Mouse (Mus musculus): ENCODE results near the gene Hes2. TPM values are rescaled to one million over a fixed set of nuclear protein-coding genes. Genes with fewer than 3 reads are reported as not detected.

Hes2 gene
- polyA plus RNA-seq, 1 experiment from 2014 or later = 0.23 TPM

DNA sequence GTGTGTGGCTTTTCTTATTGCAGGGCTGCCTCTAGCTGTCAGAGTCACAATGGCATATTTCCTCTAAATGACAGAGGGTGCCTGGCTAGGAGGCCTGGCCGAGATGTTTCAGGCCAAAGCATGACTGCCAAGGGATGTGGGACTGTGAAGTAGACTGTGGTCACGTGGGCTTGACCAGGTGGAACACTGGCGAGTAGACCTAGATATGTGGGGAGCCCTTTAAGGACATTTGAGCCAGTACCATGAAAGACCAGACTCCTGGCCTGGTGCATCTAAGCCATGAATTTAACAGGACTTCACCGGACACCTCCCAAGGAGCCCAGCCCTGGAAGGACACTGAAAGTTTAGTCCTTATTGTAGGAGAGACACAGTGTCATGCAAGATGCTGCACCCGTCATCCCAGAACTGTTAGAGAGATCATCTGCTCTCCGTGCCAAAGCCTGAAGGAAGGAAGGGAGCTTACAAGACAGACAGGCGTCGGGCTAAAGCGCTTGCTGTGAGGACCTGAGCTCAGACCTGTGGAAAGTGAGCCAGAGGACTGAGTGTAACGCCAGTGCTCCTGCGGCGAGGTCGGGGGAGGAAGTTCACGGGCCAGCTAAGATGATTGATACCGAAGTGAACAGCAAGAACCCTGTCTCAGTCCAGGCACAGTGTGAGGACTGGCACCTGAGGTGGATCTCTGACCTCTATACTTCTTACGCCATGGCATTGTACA is 21.4 kb downstream of the Hes2 start:
- peak overlapping the region; percentile 88; the same call in 1 of the 2 replicates for H3K4me2 ChIP-seq
- H3K27me3 ChIP-seq = no peaks in the 10 kb centered on the region
- 85% methylated on average over 16 of the region's 16 CpGs for WGBS
- peaks cover 33% of the 10 kb centered on the region for H3K4me1 ChIP-seq (replicated peaks)
- H3K27ac ChIP-seq = no peak overlapping the region
- no peaks in the 10 kb centered on the region for H3K36me3 ChIP-seq
- H3K9me3 ChIP-seq (replicated peaks) = no peaks in the 10 kb centered on the region
- no peak overlapping the region for H3K9ac ChIP-seq
- ATAC-seq (replicated peaks; ENCODE audit: insufficient number of reproducible peaks, insufficient read depth, low FRiP score, low read depth) = no peak
- H3K4me3 ChIP-seq = no peak overlapping the region

DNA sequence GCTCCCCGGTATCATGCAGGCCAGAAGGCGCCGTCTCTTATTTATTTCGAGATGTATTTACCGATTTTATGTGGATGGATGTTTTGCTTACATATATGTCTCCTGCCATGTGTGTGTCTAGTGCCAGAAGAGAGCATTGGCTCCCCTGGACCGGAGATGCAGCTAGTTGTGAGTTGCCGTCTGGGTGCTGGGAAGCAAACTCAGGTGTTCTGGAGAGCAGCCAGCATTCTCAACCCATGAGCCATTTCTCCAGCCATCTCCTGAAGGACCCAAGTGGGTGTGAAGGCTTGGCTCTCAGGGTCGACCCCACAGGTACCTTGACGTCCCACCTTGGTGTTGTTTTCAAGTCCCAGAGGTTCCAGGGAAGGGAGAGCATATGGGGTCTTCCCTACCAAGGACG is 23.5 kb downstream of the Hes2 start:
- peaks cover 46% of the 10 kb centered on the region for H3K4me1 ChIP-seq (replicated peaks)
- H3K4me3 ChIP-seq = no peak overlapping the region
- no peak overlapping the region for H3K4me2 ChIP-seq
- H3K9ac ChIP-seq = no peak overlapping the region
- H3K9me3 ChIP-seq (replicated peaks) = no peaks in the 10 kb centered on the region
- WGBS = 77% methylated on average over 10 of the region's 10 CpGs
- no peak for ATAC-seq (replicated peaks; ENCODE audit: insufficient number of reproducible peaks, insufficient read depth, low FRiP score, low read depth)
- no peaks in the 10 kb centered on the region for H3K36me3 ChIP-seq
- H3K27ac ChIP-seq = no peak overlapping the region
- no peaks in the 10 kb centered on the region for H3K27me3 ChIP-seq

DNA sequence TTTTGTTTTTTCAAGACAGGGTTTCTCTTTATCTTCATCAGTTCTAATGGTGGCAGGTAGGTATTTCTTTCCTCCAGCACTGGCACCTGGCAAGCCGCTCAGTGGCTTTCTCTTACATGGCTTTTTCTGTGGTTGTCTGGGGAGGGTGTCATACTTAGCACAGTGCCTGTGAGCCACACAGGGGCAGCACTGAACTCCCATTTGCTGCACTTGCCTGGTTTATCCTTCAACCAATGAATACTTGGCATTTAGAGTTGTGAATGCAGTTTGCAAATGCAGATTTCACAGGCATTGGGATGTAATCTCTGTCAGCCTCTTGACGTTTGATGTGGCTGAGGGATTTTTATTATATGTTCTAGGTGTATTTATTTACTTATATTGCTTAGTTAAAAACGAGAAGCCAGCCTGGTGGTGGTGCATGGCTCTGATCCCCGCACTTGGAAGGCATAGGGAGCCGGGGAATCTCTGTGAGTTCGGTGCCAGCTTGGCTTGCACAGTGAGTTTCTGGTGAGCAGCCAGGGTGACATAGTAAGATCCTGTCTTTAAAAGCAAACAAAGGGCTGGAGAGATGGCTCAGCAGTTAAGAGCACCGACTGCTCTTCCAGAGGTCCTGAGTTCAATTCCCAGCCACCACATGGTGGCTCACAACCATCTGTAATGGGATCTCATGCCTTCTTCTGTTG is 25.8 kb downstream of the Hes2 start:
- Histone ChIP-seq H3K9me3 (replicated peaks) (no peaks in the 10 kb centered on the region), H3K27ac (peak overlapping the region; percentile 96), H3K4me2 (no peak overlapping the region), H3K9ac (no peak overlapping the region), H3K27me3 (no peaks in the 10 kb centered on the region), H3K36me3 (no peaks in the 10 kb centered on the region), H3K4me3 (no peak overlapping the region), H3K4me1 (replicated peaks) (peaks cover 40% of the 10 kb centered on the region)
- no peak for ATAC-seq (replicated peaks; ENCODE audit: insufficient number of reproducible peaks, insufficient read depth, low FRiP score, low read depth)
- WGBS = 55% methylated on average over 7 of the region's 7 CpGs

DNA sequence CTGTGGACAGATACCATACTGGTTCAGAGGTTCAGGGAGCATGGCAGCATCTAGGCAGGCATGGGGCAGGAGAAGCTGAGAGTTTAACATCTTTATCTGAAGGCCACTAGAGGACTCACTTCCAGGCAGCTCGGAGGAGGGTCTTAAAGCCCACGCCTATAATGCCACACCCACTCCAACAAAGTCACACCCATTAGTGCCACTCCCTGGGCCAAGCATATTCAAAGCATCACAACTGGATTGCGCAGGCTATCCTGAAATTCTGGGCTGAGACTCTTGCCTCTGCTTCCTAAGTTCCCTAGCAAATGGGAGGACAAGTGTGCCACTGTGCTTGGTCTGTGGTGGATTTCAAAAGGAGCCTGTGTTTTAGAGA is 26.5 kb downstream of the Hes2 start:
- Histone ChIP-seq H3K27me3 (no peaks in the 10 kb centered on the region), H3K9me3 (replicated peaks) (no peaks in the 10 kb centered on the region), H3K9ac (0 out of 2 replicates have a peak overlapping the region, but pooled peaks have one; percentile 50), H3K4me1 (replicated peaks) (peaks cover 45% of the 10 kb centered on the region), H3K36me3 (no peaks in the 10 kb centered on the region), H3K27ac (peak overlapping the region; percentile 96), H3K4me3 (peak overlapping the region; percentile 45), H3K4me2 (peak overlapping the region; percentile 68)
- peak; percentile 25 for ATAC-seq (replicated peaks; ENCODE audit: insufficient number of reproducible peaks, insufficient read depth, low FRiP score, low read depth)
- 6% methylated on average over 3 of the region's 3 CpGs for WGBS

DNA sequence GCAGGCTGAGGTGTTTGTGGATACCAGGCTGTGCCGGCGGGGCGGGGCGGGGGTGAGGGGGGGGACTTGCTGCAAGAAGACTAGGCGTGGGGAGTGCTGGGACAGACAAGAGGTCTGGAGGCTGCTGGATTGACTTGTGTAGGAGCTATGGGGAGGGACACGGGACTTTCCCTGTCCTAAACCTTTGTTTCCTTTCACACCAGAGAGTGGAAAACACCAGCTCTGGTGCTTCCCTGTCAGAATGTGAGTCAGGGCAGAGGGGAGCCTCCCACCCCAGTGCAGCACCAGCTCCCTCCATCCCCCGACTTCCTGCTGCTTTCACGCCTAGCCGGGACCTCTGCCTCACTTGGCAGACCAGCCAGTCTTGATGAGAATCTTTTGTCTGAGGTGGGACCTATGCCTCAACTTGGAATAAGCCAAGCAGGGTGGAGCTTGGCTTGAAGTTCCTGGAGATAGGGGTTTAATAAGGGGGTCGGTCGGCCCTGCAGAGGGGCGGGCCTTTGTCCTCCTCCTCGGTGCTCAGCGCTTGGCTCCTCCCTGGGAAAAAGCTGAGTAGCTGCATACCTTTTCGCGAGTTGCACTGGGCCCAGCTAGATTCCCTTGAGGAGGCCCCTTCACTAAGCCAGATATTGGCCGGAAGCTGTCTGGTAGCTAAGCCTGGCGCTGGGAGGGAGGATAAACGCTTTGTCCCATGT is 27.0 kb downstream of the Hes2 start:
- WGBS = 3% methylated on average over 19 of the region's 19 CpGs
- H3K4me1 ChIP-seq (replicated peaks) = peaks cover 49% of the 10 kb centered on the region

DNA sequence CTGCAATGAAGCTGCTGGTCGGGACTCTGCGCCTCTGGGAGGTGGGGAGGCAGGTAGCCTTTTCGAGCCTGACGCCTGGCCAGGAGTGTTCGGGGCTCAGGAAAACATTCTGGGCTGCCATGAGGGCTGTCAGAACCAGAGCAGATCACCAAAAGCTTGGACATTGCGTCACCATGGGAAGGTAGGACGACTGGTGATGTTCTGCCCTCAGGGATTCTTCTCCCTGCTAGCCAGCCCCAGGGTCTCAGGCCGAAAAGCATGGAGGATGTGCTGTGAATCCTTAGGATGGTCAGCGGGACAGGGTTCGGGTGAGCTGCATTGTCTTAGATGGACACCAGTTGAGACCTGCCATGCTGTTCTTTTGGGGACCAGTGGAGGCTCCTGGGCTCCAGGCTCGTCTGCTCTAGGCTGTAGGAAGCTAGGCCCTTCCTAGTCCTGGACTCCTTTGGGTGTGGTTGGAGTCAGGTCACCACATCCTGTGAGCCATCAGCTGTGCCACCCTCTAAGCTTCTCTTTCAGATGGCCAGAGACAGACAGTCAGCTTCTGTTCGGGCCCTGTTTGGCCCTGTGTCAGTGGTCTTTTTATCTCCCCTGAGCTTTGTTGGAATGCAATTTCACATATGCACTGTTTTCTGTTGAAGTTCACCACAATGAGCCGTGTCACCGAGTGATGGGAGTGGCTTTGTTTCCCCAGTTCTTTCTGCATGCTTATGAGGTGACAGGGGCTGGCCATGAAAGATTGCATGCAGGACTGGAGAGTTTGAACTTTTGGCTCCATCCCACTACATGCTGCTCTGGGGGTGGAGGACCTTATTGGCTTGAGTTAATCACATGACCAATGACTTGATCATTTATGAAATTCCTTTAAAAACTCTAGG is 27.8 kb downstream of the Hes2 start:
- no peak for ATAC-seq (replicated peaks; ENCODE audit: insufficient number of reproducible peaks, insufficient read depth, low FRiP score, low read depth)
- no peaks in the 10 kb centered on the region for H3K9me3 ChIP-seq (replicated peaks)
- H3K4me3 ChIP-seq = peak overlapping the region; percentile 45
- peak overlapping the region; percentile 50 for H3K9ac ChIP-seq
- 21% methylated on average over 14 of the region's 14 CpGs for WGBS
- H3K4me2 ChIP-seq = peak overlapping the region; percentile 68
- H3K4me1 ChIP-seq (replicated peaks) = peaks cover 54% of the 10 kb centered on the region
- no peaks in the 10 kb centered on the region for H3K36me3 ChIP-seq
- peak overlapping the region; percentile 96 for H3K27ac ChIP-seq
- H3K27me3 ChIP-seq = no peaks in the 10 kb centered on the region

More for the DNA sequence above, 27.0 kb downstream of the Hes2 start:
- H3K4me2 ChIP-seq = peak overlapping the region; percentile 68
- peak overlapping the region; percentile 45 for H3K4me3 ChIP-seq
- H3K36me3 ChIP-seq = no peaks in the 10 kb centered on the region
- no peaks in the 10 kb centered on the region for H3K9me3 ChIP-seq (replicated peaks)
- ATAC-seq (replicated peaks; ENCODE audit: insufficient number of reproducible peaks, insufficient read depth, low FRiP score, low read depth) = peak; percentile 87
- H3K27me3 ChIP-seq = no peaks in the 10 kb centered on the region
- H3K9ac ChIP-seq = peak overlapping the region; percentile 50
- peak overlapping the region; percentile 96 for H3K27ac ChIP-seq

DNA sequence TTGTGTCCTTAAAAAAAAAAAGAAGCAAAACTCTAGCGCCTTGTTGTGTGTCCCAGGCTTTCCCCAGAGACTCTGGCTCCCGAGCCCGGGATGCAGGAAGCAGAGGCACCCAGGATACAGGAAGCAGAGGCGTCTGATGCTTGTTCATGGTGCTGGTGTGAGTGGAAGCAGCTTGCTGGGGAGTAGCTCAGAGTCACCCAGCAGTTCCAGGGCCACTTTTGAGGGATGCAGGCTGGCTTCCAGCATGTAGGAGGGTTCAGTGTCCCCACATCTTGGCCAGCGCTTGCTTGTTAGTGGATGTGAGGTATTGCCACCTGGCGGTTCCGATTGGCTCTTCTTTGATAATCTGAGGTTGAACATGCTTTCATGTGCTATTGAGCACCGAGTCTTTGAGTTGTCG is 28.5 kb downstream of the Hes2 start:
- Histone ChIP-seq H3K4me3 (peak overlapping the region; percentile 45), H3K36me3 (no peaks in the 10 kb centered on the region), H3K9me3 (replicated peaks) (no peaks in the 10 kb centered on the region), H3K27me3 (no peaks in the 10 kb centered on the region), H3K4me2 (peak overlapping the region; percentile 68), H3K27ac (peak overlapping the region; percentile 96), H3K9ac (no peak overlapping the region), H3K4me1 (replicated peaks) (peaks cover 54% of the 10 kb centered on the region)
- WGBS = 77% methylated on average over 9 of the region's 9 CpGs
- no peak for ATAC-seq (replicated peaks; ENCODE audit: insufficient number of reproducible peaks, insufficient read depth, low FRiP score, low read depth)

DNA sequence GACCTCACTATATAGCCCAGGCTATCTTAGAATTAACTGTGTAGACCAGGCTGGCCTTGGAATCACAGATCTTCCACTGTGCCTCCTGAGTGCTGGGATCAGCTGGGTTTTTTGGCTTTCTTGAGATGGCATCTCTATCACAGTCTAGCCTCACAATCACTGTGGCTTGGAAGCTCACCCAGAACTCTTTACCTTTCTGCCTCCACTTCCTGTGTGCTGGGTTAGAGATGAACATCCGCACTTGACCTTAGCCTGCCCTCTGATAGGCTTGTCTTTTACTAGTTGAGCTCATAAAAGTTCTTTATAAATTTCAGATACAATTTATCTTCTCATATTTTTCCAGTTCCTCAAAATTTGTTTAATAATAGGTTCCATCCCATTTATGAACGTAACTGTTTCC is 30.0 kb downstream of the Hes2 start:
- H3K36me3 ChIP-seq = no peaks in the 10 kb centered on the region
- H3K27me3 ChIP-seq = no peaks in the 10 kb centered on the region
- H3K4me2 ChIP-seq = no peak overlapping the region
- ATAC-seq (replicated peaks; ENCODE audit: insufficient number of reproducible peaks, insufficient read depth, low FRiP score, low read depth) = no peak
- H3K9ac ChIP-seq = no peak overlapping the region
- peaks cover 57% of the 10 kb centered on the region for H3K4me1 ChIP-seq (replicated peaks)
- H3K9me3 ChIP-seq (replicated peaks) = no peaks in the 10 kb centered on the region
- H3K27ac ChIP-seq = no peak overlapping the region
- WGBS = 86% methylated on average over 2 of the region's 2 CpGs
- no peak overlapping the region for H3K4me3 ChIP-seq

DNA sequence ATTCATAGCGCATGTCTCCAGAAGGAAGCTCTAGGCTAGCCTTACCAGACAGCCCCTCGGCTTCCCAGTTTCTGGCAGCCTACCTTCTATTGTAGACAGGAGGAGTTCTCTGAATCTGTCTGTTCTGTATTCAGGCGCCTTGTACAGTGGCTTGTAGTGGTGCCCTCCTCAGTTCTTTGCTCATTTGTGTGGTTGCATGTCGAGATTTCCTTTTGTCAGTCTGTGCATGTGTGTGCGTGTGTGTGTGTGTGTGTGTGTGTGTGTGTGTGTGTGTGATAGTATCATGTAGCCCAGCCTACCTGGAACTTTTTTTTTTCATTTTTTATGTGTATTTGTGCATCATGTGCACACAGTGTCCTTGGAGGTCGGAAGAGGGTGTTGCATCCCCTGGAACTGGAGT is 30.4 kb downstream of the Hes2 start:
- no peak overlapping the region for H3K9ac ChIP-seq
- H3K27ac ChIP-seq = no peak overlapping the region
- H3K36me3 ChIP-seq = no peaks in the 10 kb centered on the region
- ATAC-seq (replicated peaks; ENCODE audit: insufficient number of reproducible peaks, insufficient read depth, low FRiP score, low read depth) = no peak
- no peaks in the 10 kb centered on the region for H3K9me3 ChIP-seq (replicated peaks)
- no peaks in the 10 kb centered on the region for H3K27me3 ChIP-seq
- H3K4me2 ChIP-seq = no peak overlapping the region
- no peak overlapping the region for H3K4me3 ChIP-seq
- 81% methylated on average over 6 of the region's 6 CpGs for WGBS
- peaks cover 57% of the 10 kb centered on the region for H3K4me1 ChIP-seq (replicated peaks)

DNA sequence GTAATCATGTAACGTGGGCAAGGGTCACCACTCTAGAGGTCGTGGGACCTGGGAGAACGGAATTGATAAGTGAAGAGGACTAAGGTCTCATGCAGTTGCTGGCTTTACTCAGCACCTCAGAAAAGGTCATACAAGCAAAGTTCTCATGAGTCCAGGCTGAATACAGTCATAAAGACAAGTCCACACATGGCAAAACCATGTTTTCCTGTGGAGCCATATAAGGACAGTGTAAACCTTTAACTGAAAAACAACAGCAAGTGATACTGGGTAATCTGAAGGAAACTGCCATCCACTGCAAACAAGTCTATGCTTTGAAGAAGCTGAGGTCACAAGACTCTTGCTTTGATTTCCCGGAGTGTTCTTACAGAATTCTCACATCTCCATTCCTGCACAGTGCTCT is 31.0 kb downstream of the Hes2 start:
- Histone ChIP-seq H3K9ac (no peak overlapping the region), H3K27me3 (no peaks in the 10 kb centered on the region), H3K4me3 (no peak overlapping the region), H3K9me3 (replicated peaks) (no peaks in the 10 kb centered on the region), H3K36me3 (no peaks in the 10 kb centered on the region), H3K4me1 (replicated peaks) (peaks cover 55% of the 10 kb centered on the region), H3K27ac (peak overlapping the region; percentile 69), H3K4me2 (no peak overlapping the region)
- no peak for ATAC-seq (replicated peaks; ENCODE audit: insufficient number of reproducible peaks, insufficient read depth, low FRiP score, low read depth)
- WGBS = 60% methylated on average over 4 of the region's 4 CpGs

Measured in heart, embryonic 15.5 days (tissue).